Mouse (Mus musculus): Measurements from ENCODE around the gene Srcap. TPM values are rescaled to one million over a fixed set of nuclear protein-coding genes. Genes with fewer than 3 reads are reported as not detected.

The Srcap gene
- polyA plus RNA-seq, 1 experiment: 98.5 TPM

DNA sequence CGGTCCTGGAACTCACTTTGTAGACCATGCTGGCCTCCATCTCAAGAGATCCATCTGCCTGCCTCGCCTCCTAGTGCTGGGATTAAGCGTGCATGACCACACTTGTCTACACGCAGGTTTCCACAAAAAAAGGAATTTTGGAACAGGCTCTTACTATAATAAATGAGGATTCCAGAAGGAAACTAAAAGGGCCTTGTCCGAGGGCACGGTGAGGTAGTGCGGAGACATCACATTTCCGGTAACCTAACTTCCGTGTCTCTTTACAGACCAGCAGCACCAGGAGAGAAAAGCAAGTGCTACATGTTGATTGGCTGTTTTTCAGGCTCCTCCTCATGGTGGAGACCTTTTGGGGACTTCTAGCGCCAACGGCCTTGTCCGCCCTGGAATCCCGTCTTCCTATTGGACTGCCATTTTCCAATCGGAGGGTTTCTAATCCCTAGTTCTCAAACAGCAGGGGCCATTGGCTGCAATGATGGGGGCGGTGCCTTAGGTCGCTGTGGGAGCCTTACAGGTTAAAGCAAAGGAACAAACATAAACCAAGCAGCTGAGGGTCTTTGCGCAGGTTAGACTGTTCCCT, 61.2 kb downstream of the Srcap start, which contains the start of gene Phkg2:
TSS of gene Phkg2 (plus strand) at position 446 of the 577 bp plus-strand sequence.
- Histone ChIP-seq H3K27ac (ENCODE audit: control insufficient read depth, insufficient read depth, low read depth, low read length, poor library complexity) (peak within 1 kb of the TSS; percentile 57), H3K4me1 (ENCODE audit: control insufficient read depth, insufficient read depth, low read length) (peaks cover 1% of the 10 kb centered on the region), H3K4me3 (replicated peaks; ENCODE audit: control insufficient read depth, low read depth, low read length) (peak within 1 kb of the TSS; percentile 90)
- no peak; the same call in 1 of the 2 replicates for TF ChIP-seq POLR2A (IDR thresholded peaks at IDR 0.05; ENCODE audit: borderline replicate concordance, control insufficient read depth, low read depth, low read length)
- no peak for TF ChIP-seq CTCF (IDR thresholded peaks at IDR 0.05; ENCODE audit: control insufficient read depth, insufficient read depth, low read length)
- 1% methylated on average over 17 of the region's 17 CpGs for WGBS

DNA sequence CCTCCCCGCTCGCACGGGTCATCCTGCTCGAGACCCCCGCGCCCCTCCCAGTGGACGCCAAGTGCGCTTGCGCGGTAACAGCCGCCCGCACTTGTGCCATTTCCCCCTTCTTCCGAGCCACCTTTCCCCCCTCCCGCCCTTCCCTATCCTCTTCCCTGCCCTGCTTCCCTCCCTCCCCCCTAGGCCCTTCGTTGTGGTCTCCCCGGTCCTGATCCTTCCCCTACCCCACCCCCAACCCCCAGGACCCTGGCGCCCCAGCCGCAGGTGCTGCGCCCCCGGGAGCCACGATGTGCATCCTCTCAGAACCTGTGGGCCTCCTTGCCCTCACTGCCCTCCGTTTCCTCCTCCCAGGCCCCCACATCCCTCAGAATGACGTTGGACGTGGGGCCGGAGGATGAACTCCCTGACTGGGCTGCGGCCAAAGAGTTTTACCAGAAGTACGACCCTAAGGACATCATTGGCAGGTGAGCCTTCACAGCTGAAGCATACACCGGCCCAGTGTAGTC, 61.8 kb downstream of the Srcap start:
- under 1% methylated on average over 28 of the region's 28 CpGs for WGBS
- H3K4me1 ChIP-seq (ENCODE audit: control insufficient read depth, insufficient read depth, low read length): peaks cover 1% of the 10 kb centered on the region
- peak overlapping the region; percentile 90 for H3K4me3 ChIP-seq (replicated peaks; ENCODE audit: control insufficient read depth, low read depth, low read length)
- TF ChIP-seq CTCF (IDR thresholded peaks at IDR 0.05; ENCODE audit: control insufficient read depth, insufficient read depth, low read length) (no peak), POLR2A (IDR thresholded peaks at IDR 0.05; ENCODE audit: borderline replicate concordance, control insufficient read depth, low read depth, low read length) (no peak)
- peak overlapping the region; percentile 57 for H3K27ac ChIP-seq (ENCODE audit: control insufficient read depth, insufficient read depth, low read depth, low read length, poor library complexity)

- 6% methylated on average over 7 of the region's 7 CpGs for WGBS
- TF ChIP-seq CTCF (IDR thresholded peaks at IDR 0.05; ENCODE audit: control insufficient read depth, insufficient read depth, low read length) (no peak), POLR2A (IDR thresholded peaks at IDR 0.05; ENCODE audit: borderline replicate concordance, control insufficient read depth, low read depth, low read length) (no peak)
- Histone ChIP-seq H3K4me3 (replicated peaks; ENCODE audit: control insufficient read depth, low read depth, low read length) (peak overlapping the region; percentile 59), H3K4me1 (ENCODE audit: control insufficient read depth, insufficient read depth, low read length) (peaks cover 1% of the 10 kb centered on the region), H3K27ac (ENCODE audit: control insufficient read depth, insufficient read depth, low read depth, low read length, poor library complexity) (no peak overlapping the region; the same call in 1 of the 2 replicates)
These were observed 62.3 kb downstream of the Srcap start for GRCm38 (mm10) chr7:127574115-127574514.

GRCm38 (mm10) chr7:127583260-127583659, 71.5 kb downstream of the Srcap start:
- H3K27ac ChIP-seq (ENCODE audit: control insufficient read depth, insufficient read depth, low read depth, low read length, poor library complexity): no peak overlapping the region
- H3K4me3 ChIP-seq (replicated peaks; ENCODE audit: control insufficient read depth, low read depth, low read length): no peak overlapping the region
- 90% methylated on average over 6 of the region's 6 CpGs for WGBS
- TF ChIP-seq POLR2A (IDR thresholded peaks at IDR 0.05; ENCODE audit: borderline replicate concordance, control insufficient read depth, low read depth, low read length) (no peak), CTCF (IDR thresholded peaks at IDR 0.05; ENCODE audit: control insufficient read depth, insufficient read depth, low read length) (no peak)
- peaks cover 3% of the 10 kb centered on the region for H3K4me1 ChIP-seq (ENCODE audit: control insufficient read depth, insufficient read depth, low read length)

DNA sequence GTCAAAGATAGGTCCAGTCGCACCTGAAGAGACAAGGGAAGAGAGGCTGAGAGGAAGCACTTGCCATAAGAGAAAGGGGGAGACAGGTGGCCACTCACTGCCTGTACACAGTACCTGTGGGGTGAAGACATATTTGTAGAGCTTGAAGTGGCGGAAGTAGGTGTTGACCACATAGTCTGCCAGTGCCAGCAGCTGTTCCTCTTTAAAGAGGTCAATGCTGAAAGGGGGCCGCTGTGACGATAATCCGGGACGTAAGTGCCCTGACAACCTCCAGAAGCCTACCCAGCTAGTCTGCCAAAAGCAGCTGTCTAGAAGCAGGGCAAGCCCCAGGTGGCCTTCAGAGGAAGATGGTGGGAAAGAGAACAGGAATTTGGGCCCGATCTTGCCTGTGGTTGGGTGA, 73.2 kb downstream of the Srcap start:
- peaks cover 3% of the 10 kb centered on the region for H3K4me1 ChIP-seq (ENCODE audit: control insufficient read depth, insufficient read depth, low read length)
- H3K27ac ChIP-seq (ENCODE audit: control insufficient read depth, insufficient read depth, low read depth, low read length, poor library complexity): peak overlapping the region; percentile 78
- H3K4me3 ChIP-seq (replicated peaks; ENCODE audit: control insufficient read depth, low read depth, low read length): no peak overlapping the region
- TF ChIP-seq CTCF (IDR thresholded peaks at IDR 0.05; ENCODE audit: control insufficient read depth, insufficient read depth, low read length) (no peak), POLR2A (IDR thresholded peaks at IDR 0.05; ENCODE audit: borderline replicate concordance, control insufficient read depth, low read depth, low read length) (no peak)
- 64% methylated on average over 7 of the region's 7 CpGs for WGBS

GRCm38 (mm10) chr7:127586149-127586548, 74.4 kb downstream of the Srcap start:
- TF ChIP-seq POLR2A (IDR thresholded peaks at IDR 0.05; ENCODE audit: borderline replicate concordance, control insufficient read depth, low read depth, low read length) (no peak), CTCF (IDR thresholded peaks at IDR 0.05; ENCODE audit: control insufficient read depth, insufficient read depth, low read length) (no peak)

DNA sequence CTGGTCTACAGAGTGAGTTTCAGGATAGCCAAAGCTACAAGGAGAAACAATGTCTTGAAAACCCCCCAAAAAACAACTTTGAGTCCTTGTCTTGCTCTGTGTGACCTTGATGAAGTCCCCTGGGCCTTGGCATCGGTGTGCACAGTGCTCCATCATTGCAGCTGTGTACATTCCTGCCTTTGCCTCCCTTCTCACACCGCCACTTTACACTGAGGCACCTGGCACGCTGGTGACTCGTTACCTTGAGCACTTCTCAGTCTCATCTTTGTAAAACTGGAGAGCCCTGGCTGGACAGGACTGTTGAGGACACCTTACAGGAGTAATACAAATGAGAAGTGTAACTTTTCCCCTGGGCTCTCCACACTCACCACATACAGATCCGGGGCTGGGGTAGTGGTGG, 75.4 kb downstream of the Srcap start:
- H3K27ac ChIP-seq (ENCODE audit: control insufficient read depth, insufficient read depth, low read depth, low read length, poor library complexity): no peak overlapping the region
- peak overlapping the region; percentile 50 for H3K4me3 ChIP-seq (replicated peaks; ENCODE audit: control insufficient read depth, low read depth, low read length)
- 68% methylated on average over 5 of the region's 5 CpGs for WGBS
- H3K4me1 ChIP-seq (ENCODE audit: control insufficient read depth, insufficient read depth, low read length): peaks cover 3% of the 10 kb centered on the region
- no peak for TF ChIP-seq POLR2A (IDR thresholded peaks at IDR 0.05; ENCODE audit: borderline replicate concordance, control insufficient read depth, low read depth, low read length)

More at GRCm38 (mm10) chr7:127586149-127586548, 74.4 kb downstream of the Srcap start:
- H3K4me3 ChIP-seq (replicated peaks; ENCODE audit: control insufficient read depth, low read depth, low read length): no peak overlapping the region
- no peak overlapping the region for H3K27ac ChIP-seq (ENCODE audit: control insufficient read depth, insufficient read depth, low read depth, low read length, poor library complexity)
- 58% methylated on average over 6 of the region's 6 CpGs for WGBS
- H3K4me1 ChIP-seq (ENCODE audit: control insufficient read depth, insufficient read depth, low read length): peaks cover 3% of the 10 kb centered on the region

DNA sequence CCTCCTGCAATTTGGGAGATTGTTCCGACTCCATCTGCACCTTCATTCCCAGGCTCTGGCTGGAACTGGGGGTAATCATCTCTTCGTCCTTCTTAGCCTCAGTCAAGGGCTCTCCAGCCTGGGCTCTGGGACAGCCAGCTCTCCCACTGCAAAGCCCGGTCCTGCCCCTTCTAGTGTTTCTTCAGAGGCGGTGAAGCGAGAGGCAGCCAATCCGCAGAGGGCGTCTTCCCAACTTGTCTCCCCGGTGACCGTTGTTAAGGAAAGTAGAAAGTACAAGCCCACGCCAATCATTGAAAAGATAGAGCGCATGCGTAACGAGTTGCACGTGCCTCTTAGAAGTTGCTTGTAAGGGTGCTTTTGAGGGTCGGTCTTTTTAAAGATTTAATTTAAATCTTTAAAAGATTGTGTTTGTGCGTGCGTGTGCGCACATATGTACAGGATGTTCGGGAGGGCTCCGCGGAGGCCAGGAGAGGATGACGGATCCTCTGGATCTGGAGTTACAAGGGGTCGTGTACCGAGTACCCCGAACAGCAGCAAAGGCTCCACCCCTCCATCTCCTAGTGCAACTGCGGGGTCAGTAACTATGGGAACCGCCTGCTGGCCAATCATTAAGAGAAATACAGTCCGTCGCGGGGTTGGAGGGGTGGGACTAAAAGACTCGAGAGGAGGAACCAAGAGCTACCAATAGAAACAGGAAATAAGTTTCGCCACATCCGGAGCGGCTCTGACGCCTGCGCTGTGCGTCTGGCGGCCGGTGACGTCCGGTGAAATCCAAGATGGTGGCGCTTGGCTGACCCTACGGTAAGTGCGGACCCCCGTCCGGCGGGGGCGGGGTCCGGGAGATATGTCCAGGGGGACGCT, 76.5 kb downstream of the Srcap start, which contains the start of the genes Ccdc189 and Rnf40:
TSS of gene Ccdc189 (minus strand) at position 585 of the 861 bp plus-strand sequence.
TSS of gene Rnf40 (plus strand) at position 757 of the 861 bp plus-strand sequence.
- H3K27ac ChIP-seq (ENCODE audit: control insufficient read depth, insufficient read depth, low read depth, low read length, poor library complexity): peak within 1 kb of the TSS; percentile 72
- TF ChIP-seq CTCF (IDR thresholded peaks at IDR 0.05; ENCODE audit: control insufficient read depth, insufficient read depth, low read length): no peak
- TF ChIP-seq POLR2A (IDR thresholded peaks at IDR 0.05; ENCODE audit: borderline replicate concordance, control insufficient read depth, low read depth, low read length): peak; percentile 72; the same call in 1 of the 2 replicates
- under 1% methylated on average over 50 of the region's 50 CpGs for WGBS
- peaks cover 3% of the 10 kb centered on the region for H3K4me1 ChIP-seq (ENCODE audit: control insufficient read depth, insufficient read depth, low read length)
- peak within 1 kb of the TSS; percentile 77 for H3K4me3 ChIP-seq (replicated peaks; ENCODE audit: control insufficient read depth, low read depth, low read length)

Data from bone marrow, adult 2 months (tissue).